Mouse (Mus musculus) c-Kit-negative CD71-positive TER-119-positive erythroid progenitor cells, embryonic 14.5 days (primary cell): ENCODE measurements around the gene Brsk2.

Experiments
- DNase-seq: peaks from one replicate; pipeline ENCODE4 v3.0.0-alpha.2; 2013; ENCODE audit warnings: low read depth, low spot score

Gene Brsk2

GRCm38 (mm10) chr7:141955565-141956173 lies 6.1 kb downstream of the Brsk2 start:
- DNase-seq: no peak

GRCm38 (mm10) chr7:141956174-141956566 lies 6.6 kb downstream of the Brsk2 start:
- DNase-seq: no peak

- DNase-seq: no peak
These were observed 8.0 kb downstream of the Brsk2 start for GRCm38 (mm10) chr7:141957524-141958051.

- no peak for DNase-seq
These were observed 8.7 kb downstream of the Brsk2 start for GRCm38 (mm10) chr7:141958211-141958610.

- no peak for DNase-seq
These were observed 9.6 kb downstream of the Brsk2 start for GRCm38 (mm10) chr7:141959133-141959532.

- DNase-seq: no peak
These were observed 11.4 kb downstream of the Brsk2 start for GRCm38 (mm10) chr7:141960926-141961325.

GRCm38 (mm10) chr7:141961491-141961890 lies 11.9 kb downstream of the Brsk2 start:
- no peak for DNase-seq

GRCm38 (mm10) chr7:141962521-141962920 lies 13.0 kb downstream of the Brsk2 start:
- no peak for DNase-seq

GRCm38 (mm10) chr7:141966281-141966680 lies 16.7 kb downstream of the Brsk2 start:
- DNase-seq: no peak

GRCm38 (mm10) chr7:141972831-141973619 lies 23.5 kb downstream of the Brsk2 start:
- DNase-seq: no peak

- DNase-seq: no peak
These were observed 28.5 kb downstream of the Brsk2 start for GRCm38 (mm10) chr7:141978003-141978402.

GRCm38 (mm10) chr7:141979247-141979646 lies 29.7 kb downstream of the Brsk2 start:
- no peak for DNase-seq

GRCm38 (mm10) chr7:141981237-141981636 lies 31.7 kb downstream of the Brsk2 start:
- DNase-seq: no peak

GRCm38 (mm10) chr7:141988314-141988806 lies 38.8 kb downstream of the Brsk2 start:
- no peak for DNase-seq

GRCm38 (mm10) chr7:141991183-141991582 lies 41.6 kb downstream of the Brsk2 start:
- no peak for DNase-seq

- no peak for DNase-seq
These were observed 44.6 kb downstream of the Brsk2 start for GRCm38 (mm10) chr7:141994121-141994520.

- DNase-seq: no peak
These were observed 51.1 kb downstream of the Brsk2 start for GRCm38 (mm10) chr7:142000661-142001060.

- no peak for DNase-seq
These were observed 52.2 kb downstream of the Brsk2 start for GRCm38 (mm10) chr7:142001597-142002340.

- DNase-seq: no peak
These were observed 67.0 kb downstream of the Brsk2 start for GRCm38 (mm10) chr7:142016562-142016961.

GRCm38 (mm10) chr7:142019699-142020098 lies 70.1 kb downstream of the Brsk2 start:
- peak; percentile 36 for DNase-seq

- no peak for DNase-seq
These were observed 71.3 kb downstream of the Brsk2 start for GRCm38 (mm10) chr7:142020827-142021226.

- no peak for DNase-seq
These were observed 75.6 kb downstream of the Brsk2 start for GRCm38 (mm10) chr7:142025196-142025595.
